Mouse (Mus musculus) testis, adult 2 months (tissue): ENCODE measurements around the gene Armh4. TPM values are rescaled to one million over a fixed set of nuclear protein-coding genes. Genes with fewer than 3 reads are reported as not detected.
"Not testable (repeated sequence)": the region's sequence is repeated elsewhere in the genome, so short reads cannot be mapped to it uniquely, and the experiment has no call there.

Source experiments
- H3K27ac ChIP-seq: fragments of 200-500 bp; 2 replicates; pipeline ENCODE4 v1.5.1; 2012; ENCODE audit warnings: low read depth, low read length; ENCODE audit not compliant: control insufficient read depth, insufficient read depth
- H3K27me3 ChIP-seq: fragments of 200-500 bp; 2 replicates; pipeline ENCODE4 v1.6.1; 2012; ENCODE audit warnings: mild to moderate bottlenecking, low read length, moderate library complexity; ENCODE audit not compliant: control insufficient read depth, insufficient read depth
- H3K36me3 ChIP-seq: fragments of 200-500 bp; 2 replicates; pipeline ENCODE4 v1.6.1; 2012; ENCODE audit warnings: mild to moderate bottlenecking, low read length; ENCODE audit not compliant: control insufficient read depth, insufficient read depth
- H3K4me1 ChIP-seq: fragments of 200-500 bp; 2 replicates; pipeline ENCODE4 v1.6.1; 2012; ENCODE audit warnings: low read length; ENCODE audit not compliant: control insufficient read depth, insufficient read depth
- H3K4me3 ChIP-seq: fragments of 200-500 bp; 2 replicates; pipeline ENCODE4 v1.5.1; 2012; ENCODE audit warnings: low read depth, mild to moderate bottlenecking, low read length, moderate library complexity, mixed read lengths; ENCODE audit not compliant: control insufficient read depth
- CTCF ChIP-seq: fragments of 200-500 bp; IDR thresholded peaks from 2 replicates; pipeline ENCODE4 v1.5.1; 2012; ENCODE audit warnings: low read depth, mild to moderate bottlenecking, inconsistent platforms, low read length, moderate library complexity; ENCODE audit not compliant: control insufficient read depth, insufficient read depth, insufficient replicate concordance
- POLR2A ChIP-seq: fragments of 200-500 bp; IDR thresholded peaks from 2 replicates; pipeline ENCODE4 v1.6.1; 2012; ENCODE audit warnings: low read depth, mild to moderate bottlenecking, inconsistent platforms, low read length, moderate library complexity; ENCODE audit not compliant: control insufficient read depth
- polyA plus RNA-seq: library from polyadenylated mRNA; depleted of rRNA; stranded (reverse); fragments of >200 nt; gene quantifications from 2 replicates; pipeline ENCODE4 v1.2.3, GENCODE M21; 2012

Gene Armh4
- polyA plus RNA-seq, 1 experiment = 0.22 TPM

GRCm38 (mm10) chr14:49793948-49794347, 10.8 kb upstream of the Armh4 start:
- Histone ChIP-seq H3K4me1 (no peaks in the 10 kb centered on the region), H3K36me3 (no peaks in the 10 kb centered on the region), H3K27me3 (no peaks in the 10 kb centered on the region), H3K27ac (no peak overlapping the region), H3K4me3 (no peak overlapping the region)
- TF ChIP-seq POLR2A (no peak), CTCF (no peak)

- H3K4me3 ChIP-seq = no peak overlapping the region
- no peaks in the 10 kb centered on the region for H3K27me3 ChIP-seq
- H3K4me1 ChIP-seq = no peaks in the 10 kb centered on the region
- no peak overlapping the region for H3K27ac ChIP-seq
- no peaks in the 10 kb centered on the region for H3K36me3 ChIP-seq
- TF ChIP-seq POLR2A = no peak
- TF ChIP-seq CTCF = no peak
These were observed 7.4 kb upstream of the Armh4 start for GRCm38 (mm10) chr14:49790542-49790941.

- no peaks in the 10 kb centered on the region for H3K36me3 ChIP-seq
- no peak overlapping the region for H3K27ac ChIP-seq
- H3K4me1 ChIP-seq = no peaks in the 10 kb centered on the region; the same call in 1 of the 2 replicates
- H3K27me3 ChIP-seq = no peaks in the 10 kb centered on the region
- no peak overlapping the region for H3K4me3 ChIP-seq
- no peak for TF ChIP-seq POLR2A
- no peak for TF ChIP-seq CTCF
These were observed 2.6 kb upstream of the Armh4 start for GRCm38 (mm10) chr14:49785793-49786192.

GRCm38 (mm10) chr14:49783866-49784265, 683 bp upstream of the Armh4 start:
- TF ChIP-seq CTCF (no peak), POLR2A (no peak)
- H3K27me3 ChIP-seq = no peaks in the 10 kb centered on the region
- no peak overlapping the region for H3K27ac ChIP-seq
- H3K4me3 ChIP-seq = no peak overlapping the region
- H3K36me3 ChIP-seq = no peaks in the 10 kb centered on the region
- H3K4me1 ChIP-seq = no peaks in the 10 kb centered on the region; the same call in 1 of the 2 replicates

GRCm38 (mm10) chr14:49780416-49780815, 2.8 kb downstream of the Armh4 start:
- Histone ChIP-seq H3K4me3 (no peak overlapping the region), H3K27me3 (no peaks in the 10 kb centered on the region), H3K36me3 (no peaks in the 10 kb centered on the region), H3K27ac (no peak overlapping the region), H3K4me1 (no peaks in the 10 kb centered on the region; the same call in 1 of the 2 replicates)
- no peak for TF ChIP-seq POLR2A
- TF ChIP-seq CTCF = no peak

GRCm38 (mm10) chr14:49777539-49777938, 5.6 kb downstream of the Armh4 start:
- not testable (repeated sequence) for H3K27me3 ChIP-seq

GRCm38 (mm10) chr14:49771746-49772145, 11.4 kb downstream of the Armh4 start:
- Histone ChIP-seq H3K27ac (no peak overlapping the region), H3K27me3 (no peaks in the 10 kb centered on the region), H3K4me1 (no peaks in the 10 kb centered on the region), H3K36me3 (no peaks in the 10 kb centered on the region), H3K4me3 (no peak overlapping the region)
- TF ChIP-seq CTCF (no peak), POLR2A (no peak)

More at GRCm38 (mm10) chr14:49777539-49777938, 5.6 kb downstream of the Armh4 start:
- H3K27ac ChIP-seq, H3K4me1 ChIP-seq, H3K4me3 ChIP-seq, H3K36me3 ChIP-seq: not testable (repeated sequence)

GRCm38 (mm10) chr14:49766601-49767000, 16.6 kb downstream of the Armh4 start:
- H3K4me3 ChIP-seq = no peak overlapping the region
- H3K36me3 ChIP-seq = no peaks in the 10 kb centered on the region
- TF ChIP-seq CTCF = no peak
- TF ChIP-seq POLR2A = no peak
- no peaks in the 10 kb centered on the region for H3K27me3 ChIP-seq
- H3K4me1 ChIP-seq = no peaks in the 10 kb centered on the region
- H3K27ac ChIP-seq = no peak overlapping the region
